Mouse (Mus musculus): ENCODE data around the gene Fbxw16. TPM values are rescaled to one million over a fixed set of nuclear protein-coding genes. Genes with fewer than 3 reads are reported as not detected.
"Not testable (repeated sequence)": the region's sequence is repeated elsewhere in the genome, so short reads cannot be mapped to it uniquely, and the experiment has no call there.

The Fbxw16 gene
- total RNA-seq (2021): not detected in 2 replicates
- long read RNA-seq, experiment 1: 0 reads
- long read RNA-seq, experiment 2: 0 reads

- no peak for DNase-seq
Measured at GRCm38 (mm10) chr9:109449040-109449439, at the start of gene Fbxw16. Fbxw16 (minus strand) TSS chr9:109449140.

GRCm38 (mm10) chr9:109495775-109496174 lies 46.8 kb upstream of the Fbxw16 start, which contains the start of gene Fbxw19:
Fbxw19 (minus strand) TSS chr9:109495875.
- DNase-seq: not testable (repeated sequence)

DNA sequence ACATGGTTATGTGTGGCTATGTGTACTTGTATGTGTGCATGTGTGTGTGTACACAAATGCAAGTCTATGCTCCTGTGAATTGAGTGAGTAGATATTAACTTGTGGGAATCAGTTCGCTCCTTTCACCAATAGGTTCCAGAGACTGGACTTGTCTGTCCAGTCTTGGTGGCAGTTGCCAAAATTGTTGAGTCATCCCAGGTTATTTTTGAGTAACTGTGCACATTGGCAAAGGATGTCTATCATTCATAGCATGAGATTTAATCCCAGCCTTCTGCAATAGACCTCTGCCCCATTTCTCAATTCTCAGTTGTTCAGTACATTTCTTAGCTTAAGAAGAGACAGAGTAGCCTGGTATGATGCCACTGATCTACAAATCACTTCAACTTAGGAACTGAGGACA lies 16.0 kb downstream of the Fbxw16 start:
- DNase-seq: peak; percentile 37

- DNase-seq: not testable (repeated sequence)
Measured at GRCm38 (mm10) chr9:109404196-109404595, 44.7 kb downstream of the Fbxw16 start, which contains the start of gene Fbxw22. Fbxw22 (minus strand) TSS chr9:109404296.

Other genes starting within 250 kb of the Fbxw16 start
- not detected in 2 replicates for gene Fbxw20, start 214.4 kb downstream of the Fbxw16 start, total RNA-seq (2021)
- not detected in 2 replicates for gene Fbxw14, start 161.5 kb downstream of the Fbxw16 start, total RNA-seq (2021)
- not detected in 2 replicates for gene Fbxw28, start 109.5 kb downstream of the Fbxw16 start, total RNA-seq (2021)
- not detected in 2 replicates for gene Fbxw22, start 44.8 kb downstream of the Fbxw16 start, total RNA-seq (2021)
- gene Fbxw19, start 46.7 kb upstream of the Fbxw16 start, total RNA-seq (2021): not detected in 2 replicates
- not detected in 2 replicates for gene Fbxw15, start 119.1 kb upstream of the Fbxw16 start, total RNA-seq (2021)
- not detected in 2 replicates for gene Fbxw24, start 176.9 kb upstream of the Fbxw16 start, total RNA-seq (2021)
- gene Fbxw25, start 215.5 kb upstream of the Fbxw16 start, total RNA-seq (2021): not detected in 2 replicates

Measured in adrenal gland, postnatal 14 days (tissue).